Comparison of ENCODE assay signal across 8 mouse cellular contexts in genomic region chr17:46455110-46455691, GRCm38 (mm10). TPM values are rescaled to one million over a fixed set of nuclear protein-coding genes. Genes with fewer than 3 reads are reported as not detected.
DNase-seq lines count a peak whose midpoint lies in the region; ATAC-seq and TF ChIP-seq lines count a peak whose summit lies in the region.

No protein-coding gene starts in this region.

- peaks cover 8% of the 10 kb centered on the region for H3K4me1 ChIP-seq in ES-Bruce4 (ENCODE audit: control insufficient read depth, insufficient read depth, low read length)
- H3K4me1 ChIP-seq in forebrain, postnatal 0 days (ENCODE audit: insufficient read depth) = peaks cover 5% of the 10 kb centered on the region; the same call in 1 of the 2 replicates
- peaks cover 27% of the 10 kb centered on the region for H3K4me1 ChIP-seq in kidney, embryonic 16.5 days (ENCODE audit: insufficient read depth, low read length)

- peak overlapping the region; percentile 58 for H3K4me2 ChIP-seq in forebrain, postnatal 0 days (ENCODE audit: low read depth)
- peak overlapping the region; percentile 64 for H3K4me2 ChIP-seq in kidney, embryonic 16.5 days (replicated peaks; ENCODE audit: low read depth, low read length)

- no peaks in the 10 kb centered on the region for H3K9me3 ChIP-seq in ES-Bruce4 (replicated peaks; ENCODE audit: control insufficient read depth, insufficient read depth, low read length, poor library complexity, severe bottlenecking)
- H3K9me3 ChIP-seq in forebrain, postnatal 0 days (ENCODE audit: low read length) = no peaks in the 10 kb centered on the region
- no peaks in the 10 kb centered on the region for H3K9me3 ChIP-seq in kidney, embryonic 16.5 days (ENCODE audit: low read length)

- TF ChIP-seq POLR2A in ES-Bruce4 (IDR thresholded peaks at IDR 0.05; ENCODE audit: insufficient read depth, low read length) = no peak

- H3K27ac ChIP-seq in ES-Bruce4 (ENCODE audit: insufficient read depth, low read length) = no peak overlapping the region
- no peak overlapping the region for H3K27ac ChIP-seq in forebrain, postnatal 0 days (ENCODE audit: low read depth, low read length)
- H3K27ac ChIP-seq in kidney, embryonic 16.5 days (ENCODE audit: low read length) = no peak overlapping the region

- peak overlapping the region; percentile 33 for H3K9ac ChIP-seq in ES-Bruce4 (ENCODE audit: low read depth, poor library complexity, severe bottlenecking)
- 0 out of 2 replicates have a peak overlapping the region, but pooled peaks have one; percentile 2 for H3K9ac ChIP-seq in forebrain, postnatal 0 days
- peak overlapping the region; percentile 5; the same call in 1 of the 2 replicates for H3K9ac ChIP-seq in kidney, embryonic 16.5 days (replicated peaks; ENCODE audit: low read length)

- no peaks in the 10 kb centered on the region for H3K27me3 ChIP-seq in ES-Bruce4 (ENCODE audit: control insufficient read depth, insufficient read depth, low read length, poor library complexity, severe bottlenecking)
- H3K27me3 ChIP-seq in forebrain, postnatal 0 days (ENCODE audit: insufficient read depth, low read length) = no peaks in the 10 kb centered on the region
- H3K27me3 ChIP-seq in kidney, embryonic 16.5 days (ENCODE audit: insufficient read depth, low read length) = peaks cover 70% of the 10 kb centered on the region

- DNase-seq in adrenal gland, postnatal 10 days = peak; percentile 53
- DNase-seq in adrenal gland, adult 8-10 months = no peak
- DNase-seq in forebrain, postnatal 0 days = no peak
- DNase-seq in lung, postnatal 14 days = peak; percentile 48
- DNase-seq in thymus, postnatal 14 days = peak; percentile 49
- DNase-seq in spleen, postnatal 36 days (ENCODE audit: low spot score in 2 of 2) = no peak

- 0 out of 2 replicates have a peak, but pooled peaks have one; percentile 30 for TF ChIP-seq EP300 in ES-Bruce4 (IDR thresholded peaks at IDR 0.05; ENCODE audit: insufficient read depth, low read depth, low read length)

- no peaks in the 10 kb centered on the region for H3K36me3 ChIP-seq in ES-Bruce4 (ENCODE audit: control insufficient read depth, insufficient read depth, low read length, poor library complexity, severe bottlenecking)
- peaks cover 21% of the 10 kb centered on the region for H3K36me3 ChIP-seq in forebrain, postnatal 0 days (ENCODE audit: insufficient read depth)
- H3K36me3 ChIP-seq in kidney, embryonic 16.5 days (ENCODE audit: insufficient read depth, low read length) = no peaks in the 10 kb centered on the region

- no peak for TF ChIP-seq CTCF in ES-Bruce4 (IDR thresholded peaks at IDR 0.05; ENCODE audit: low read depth, low read length)
- TF ChIP-seq CTCF in forebrain, postnatal 0 days (IDR thresholded peaks at IDR 0.05; ENCODE audit: low read depth) = no peak

- H3K4me3 ChIP-seq in ES-Bruce4 (ENCODE audit: low read depth, low read length) = peak overlapping the region; percentile 51
- peak overlapping the region; percentile 19 for H3K4me3 ChIP-seq in forebrain, postnatal 0 days (ENCODE audit: low read depth, low read length)
- H3K4me3 ChIP-seq in kidney, embryonic 16.5 days (ENCODE audit: low read length) = peak overlapping the region; percentile 39

- WGBS in forebrain, postnatal 0 days = 2% methylated on average over 33 of the region's 33 CpGs
- under 1% methylated on average over 33 of the region's 33 CpGs for WGBS in kidney, embryonic 16.5 days

- ATAC-seq in forebrain, postnatal 0 days = peak; percentile 14; the same call in 1 of the 2 replicates
- ATAC-seq in kidney, embryonic 16.5 days (ENCODE audit: low FRiP score, low TSS enrichment) = no peak

RNA-seq across cellular contexts. Expression of gene Slc22a7, which starts 16.9 kb away (rescaled TPM):
- total RNA-seq in adrenal gland, postnatal 10 days (2021) = 10 to 100 TPM in 1 of 2 experiments, 1 to 10 TPM in 1; 5.4 to 14.6 TPM
- not detected for total RNA-seq in adrenal gland, adult 8-10 months (2022)
- polyA plus RNA-seq in ES-Bruce4 (2011; ENCODE audit: insufficient read depth, insufficient read length, low read depth, missing spikeins) = 6.0 and 6.1 TPM in 2 replicates
- 0.24 TPM in 1 of 2 replicates, not detected in the other for total RNA-seq in forebrain, postnatal 0 days (2014; rRNA removed)
- 0.11 and 0.13 TPM in 2 replicates for polyA plus RNA-seq in forebrain, postnatal 0 days (2015; fragmentation: Nextera tagmentation; extraction: Ambion mirVana)
- polyA plus RNA-seq in kidney, embryonic 16.5 days (2015; fragmentation: Nextera tagmentation; extraction: Ambion mirVana) = 0.15 and 0.32 TPM in 2 replicates

RNA-seq across cellular contexts. Expression of gene Crip3, which starts 26.5 kb away (rescaled TPM):
- under 1 TPM; 0.39 to 1.00 TPM for total RNA-seq in adrenal gland, postnatal 10 days (2021)
- 1 to 10 TPM in 3 of 4 experiments, under 1 TPM in 1; 0.58 to 3.1 (median 2.2) TPM for total RNA-seq in adrenal gland, adult 8-10 months (2022)
- polyA plus RNA-seq in ES-Bruce4 (2011; ENCODE audit: insufficient read depth, insufficient read length, low read depth, missing spikeins) = 1.3 TPM in 1 of 2 replicates, not detected in the other
- total RNA-seq in forebrain, postnatal 0 days (2014; rRNA removed) = 0.52 and 1.1 TPM in 2 replicates
- 2.8 and 4.3 TPM in 2 replicates for polyA plus RNA-seq in forebrain, postnatal 0 days (2015; fragmentation: Nextera tagmentation; extraction: Ambion mirVana)
- 0.54 and 0.68 TPM in 2 replicates for polyA plus RNA-seq in kidney, embryonic 16.5 days (2015; fragmentation: Nextera tagmentation; extraction: Ambion mirVana)

RNA-seq across cellular contexts. Expression of gene Ttbk1, which starts 32.3 kb away (rescaled TPM):
- 1 to 10 TPM; 1.2 to 2.2 TPM for total RNA-seq in adrenal gland, postnatal 10 days (2021)
- total RNA-seq in adrenal gland, adult 8-10 months (2022) = 1 to 10 TPM in 3 of 4 experiments, under 1 TPM in 1; 0.98 to 1.4 (median 1.2) TPM
- polyA plus RNA-seq in ES-Bruce4 (2011; ENCODE audit: insufficient read depth, insufficient read length, low read depth, missing spikeins) = 0.90 and 1.3 TPM in 2 replicates
- 32.3 and 36.5 TPM in 2 replicates for total RNA-seq in forebrain, postnatal 0 days (2014; rRNA removed)
- 4.2 and 5.6 TPM in 2 replicates for polyA plus RNA-seq in forebrain, postnatal 0 days (2015; fragmentation: Nextera tagmentation; extraction: Ambion mirVana)
- polyA plus RNA-seq in kidney, embryonic 16.5 days (2015; fragmentation: Nextera tagmentation; extraction: Ambion mirVana) = 0.15 and 0.23 TPM in 2 replicates

RNA-seq across cellular contexts. Expression of gene Dnph1, which starts 41.3 kb away (rescaled TPM):
- 1 to 10 TPM; 5.7 to 6.1 TPM for total RNA-seq in adrenal gland, postnatal 10 days (2021)
- 1 to 10 TPM; 4.5 to 6.9 (median 6.4) TPM for total RNA-seq in adrenal gland, adult 8-10 months (2022)
- polyA plus RNA-seq in ES-Bruce4 (2011; ENCODE audit: insufficient read depth, insufficient read length, low read depth, missing spikeins) = 21.8 and 24.1 TPM in 2 replicates
- total RNA-seq in forebrain, postnatal 0 days (2014; rRNA removed) = 5.9 and 6.1 TPM in 2 replicates
- 14.9 and 16.1 TPM in 2 replicates for polyA plus RNA-seq in forebrain, postnatal 0 days (2015; fragmentation: Nextera tagmentation; extraction: Ambion mirVana)
- polyA plus RNA-seq in kidney, embryonic 16.5 days (2015; fragmentation: Nextera tagmentation; extraction: Ambion mirVana) = 56.5 and 60.3 TPM in 2 replicates

Comparison
In these comparisons a context has a peak if more than half of its experiments do, and no peak if none do; other contexts are left out.
1. DNase-seq: peak in adrenal gland, postnatal 10 days (single experiment), lung, postnatal 14 days (single experiment) and thymus, postnatal 14 days (single experiment); none in adrenal gland, adult 8-10 months (single experiment), forebrain, postnatal 0 days (single experiment) and spleen, postnatal 36 days (0 of 2).
2. RNA of gene Ttbk1, which starts 32.3 kb away (total RNA-seq): 32.3 to 36.5 TPM in forebrain, postnatal 0 days; 1.2 to 2.2 TPM in adrenal gland, postnatal 10 days and 0.98 to 1.4 TPM in adrenal gland, adult 8-10 months; every median in the first group is over 10 times any median in the second.
3. Peak in every context shown above with its lines, with median percentiles within 50 percentile points of each other: H3K4me3 ChIP-seq and H3K9ac ChIP-seq.